Mouse (Mus musculus): ENCODE results near the gene Apex1.

DNA sequence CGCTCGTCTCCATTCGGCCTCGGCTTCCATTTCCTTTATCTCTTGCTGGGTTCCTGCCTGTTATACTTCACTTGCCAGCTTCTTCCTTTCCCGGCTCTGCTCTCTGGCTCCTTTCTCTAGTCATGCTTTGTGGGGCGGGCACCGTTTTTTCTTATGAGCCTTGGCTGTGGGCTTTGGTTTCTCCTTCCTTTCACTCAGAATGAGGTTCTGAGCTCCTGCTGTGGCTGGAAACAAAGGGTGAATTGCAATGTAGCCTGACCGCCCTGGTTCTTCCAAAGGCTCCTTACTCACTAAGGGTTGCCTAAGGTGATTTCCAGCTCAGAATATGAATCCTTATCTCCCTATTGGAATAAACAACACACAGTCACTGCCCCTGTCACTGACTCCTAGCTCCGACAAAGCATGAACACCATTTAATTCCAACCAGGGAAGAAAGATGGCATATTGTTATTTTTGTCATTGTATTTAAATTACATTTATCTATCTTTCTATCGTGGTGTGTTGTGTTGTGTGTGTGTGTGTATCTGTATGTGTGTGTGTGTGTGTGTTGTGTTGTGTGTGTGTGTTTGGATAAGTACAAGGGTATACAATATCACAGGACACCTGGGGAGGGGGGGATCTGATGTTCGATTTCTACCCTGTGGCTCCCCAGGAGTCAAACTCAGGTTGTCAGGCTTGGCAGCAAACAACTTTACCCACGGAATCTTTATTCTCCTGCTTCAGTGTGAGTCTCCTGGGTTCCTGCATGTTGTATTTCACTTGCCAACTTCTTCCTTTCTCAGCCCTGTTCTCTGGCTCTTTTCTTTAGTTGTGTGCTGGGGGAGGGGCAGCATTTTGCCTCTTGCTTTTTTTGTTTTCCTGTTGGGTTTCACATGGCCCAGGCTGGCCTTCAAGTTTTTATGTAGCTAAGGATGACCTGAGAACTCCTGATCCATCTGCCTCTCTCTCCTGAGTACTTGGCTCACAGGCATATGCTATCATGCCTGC, 45.1 kb downstream of the Apex1 start:
- TF ChIP-seq CTCF (IDR thresholded peaks at IDR 0.05) (no peak), EP300 (IDR thresholded peaks at IDR 0.05) (no peak)

All from lung, postnatal 0 days (tissue).